Mouse (Mus musculus) naive thymus-derived CD4-positive, alpha-beta T cell, adult 2 months (primary cell): ENCODE results near the gene Nr6a1.

Source experiments
- DNase-seq: peaks from one replicate; pipeline ENCODE4 v3.0.0-alpha.2; 2011; ENCODE audit warnings: low read depth

Gene Nr6a1

GRCm38 (mm10) chr2:38675366-38675969, 252.0 kb downstream of the Nr6a1 start:
- DNase-seq: no peak
